Mouse (Mus musculus) embryonic facial prominence, embryonic 11.5 days (tissue): ENCODE results near the gene Sdk2. TPM values are rescaled to one million over a fixed set of nuclear protein-coding genes. Genes with fewer than 3 reads are reported as not detected.

Experiments
- ATAC-seq: fragments of 200-750 bp; cut with Nextera tagmentation; replicated peaks from 2 replicates; pipeline ENCODE4 v1.8.0; 2017; ENCODE audit warnings: low read depth; ENCODE audit not compliant: insufficient number of reproducible peaks, low FRiP score, low TSS enrichment
- DNase-seq: peaks from one replicate; pipeline ENCODE4 v3.0.0-alpha.2; 2015; ENCODE audit warnings: low spot score
- H3K27ac ChIP-seq: fragments of 300-500 bp; sonication (generic); replicated peaks from 2 replicates; pipeline ENCODE4 v1.5.1; 2014; ENCODE audit warnings: mild to moderate bottlenecking, low read depth, low read length, control low read depth
- H3K27me3 ChIP-seq: fragments of 300-500 bp; sonication (generic); 2 replicates; pipeline ENCODE4 v1.6.1; 2014; ENCODE audit warnings: mild to moderate bottlenecking, low read length, moderate library complexity, mixed read lengths; ENCODE audit not compliant: control insufficient read depth, insufficient read depth
- H3K36me3 ChIP-seq: fragments of 300-500 bp; sonication (generic); replicated peaks from 2 replicates; pipeline ENCODE4 v1.6.1; 2014; ENCODE audit warnings: low read depth, mild to moderate bottlenecking, low read length, moderate library complexity, mixed read lengths; ENCODE audit not compliant: control insufficient read depth, insufficient read depth
- H3K4me1 ChIP-seq: fragments of 300-500 bp; sonication (generic); 2 replicates; pipeline ENCODE4 v1.6.1; 2014; ENCODE audit warnings: low read length, mixed read lengths; ENCODE audit not compliant: control insufficient read depth, insufficient read depth
- H3K4me2 ChIP-seq: fragments of 300-500 bp; sonication (generic); 2 replicates; pipeline ENCODE4 v1.6.1; 2014; ENCODE audit warnings: low read depth, mild to moderate bottlenecking, control low read depth, low read length, moderate library complexity
- H3K4me3 ChIP-seq: fragments of 300-500 bp; sonication (generic); 2 replicates; pipeline ENCODE4 v1.5.1; 2014; ENCODE audit warnings: low read depth, low read length, control low read depth
- H3K9ac ChIP-seq: fragments of 300-500 bp; sonication (generic); replicated peaks from 2 replicates; pipeline ENCODE4 v1.6.1; 2014; ENCODE audit warnings: mild to moderate bottlenecking, control low read depth, low read length
- H3K9me3 ChIP-seq: fragments of 300-500 bp; sonication (generic); replicated peaks from 2 replicates; pipeline ENCODE4 v1.6.1; 2016; ENCODE audit warnings: mild to moderate bottlenecking, low read length, inconsistent platforms, mixed read lengths; ENCODE audit not compliant: control insufficient read depth
- WGBS: fragments of 180-500 bp; shearing (Covaris S2); extraction: QIAGEN DNeasy Blood & Tissue Kit; methylation state at CpG from one replicate; pipeline ENCODE4 v1.1.7; 2014; 5-methylcytosine and 5-hydroxymethylcytosine counted together
- polyA plus RNA-seq: library from polyadenylated mRNA; unstranded; fragments of >200 nt; fragmentation: Nextera tagmentation; extraction: Ambion mirVana; gene quantifications from 2 replicates; pipeline ENCODE4 v1.2.1, GENCODE M21; 2014

Sdk2 gene
- polyA plus RNA-seq, 1 experiment from 2014 or later = 0.88 TPM

DNA sequence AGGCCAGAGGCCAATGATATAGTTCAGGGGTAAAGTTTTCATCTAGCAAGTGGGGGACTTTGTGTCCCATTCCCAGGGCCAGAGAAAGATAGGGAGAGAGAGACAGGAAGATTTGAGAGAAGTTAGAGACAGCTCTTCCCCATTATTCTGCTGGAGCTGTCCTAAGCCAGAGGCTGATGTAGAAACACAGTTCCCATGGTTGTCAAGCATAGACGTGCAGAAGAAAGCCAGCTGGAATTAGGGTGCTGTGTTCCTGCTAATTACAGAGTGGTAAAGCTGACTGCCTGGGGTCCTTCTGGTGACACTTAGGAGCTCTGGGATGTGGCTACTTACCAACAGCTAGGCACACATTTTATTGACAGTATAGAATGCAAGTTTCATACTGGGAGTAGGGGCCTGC, 277.7 kb downstream of the Sdk2 start:
- H3K4me2 ChIP-seq = no peak overlapping the region
- H3K36me3 ChIP-seq = no peaks in the 10 kb centered on the region
- H3K27me3 ChIP-seq = no peaks in the 10 kb centered on the region
- WGBS = 31% methylated on average over 1 of the region's 1 CpGs
- ATAC-seq (no peak), DNase-seq (no peak)
- no peak overlapping the region for H3K27ac ChIP-seq
- H3K4me3 ChIP-seq = no peak overlapping the region
- no peaks in the 10 kb centered on the region for H3K9me3 ChIP-seq
- no peak overlapping the region for H3K9ac ChIP-seq
- 0 out of 2 replicates have a peak, but pooled peaks cover 2% of the 10 kb centered on the region for H3K4me1 ChIP-seq

DNA sequence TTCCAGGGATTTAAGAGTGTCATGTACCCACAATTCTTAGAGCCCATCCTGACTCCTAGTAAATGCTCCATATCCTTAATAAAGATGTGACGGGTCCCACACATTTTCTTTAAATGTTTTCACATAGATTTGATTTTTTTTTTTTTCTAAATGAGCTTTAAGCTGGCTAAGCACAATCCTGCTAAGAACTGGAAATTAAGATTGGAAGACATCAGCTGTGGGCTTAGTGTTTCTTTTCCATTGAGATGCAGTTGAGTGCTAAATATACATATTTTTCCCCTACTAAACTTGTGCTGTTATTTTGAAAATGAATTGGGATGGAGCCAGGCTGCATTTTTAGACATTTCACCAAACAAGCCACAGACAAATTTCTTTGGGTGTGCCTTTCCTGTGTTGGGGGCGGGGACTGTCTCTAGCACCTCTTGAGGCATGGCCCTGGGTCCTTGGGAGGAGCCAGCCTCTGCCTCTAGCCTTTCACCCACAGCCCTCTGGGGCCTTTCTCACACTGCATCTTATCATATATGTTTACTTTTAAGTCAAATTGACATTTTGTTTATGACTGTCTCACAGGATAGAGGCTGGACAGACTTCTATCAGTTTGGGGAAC, 278.6 kb downstream of the Sdk2 start:
- H3K36me3 ChIP-seq = no peaks in the 10 kb centered on the region
- 68% methylated on average over 2 of the region's 2 CpGs for WGBS
- no peak overlapping the region for H3K9ac ChIP-seq
- no peaks in the 10 kb centered on the region for H3K9me3 ChIP-seq
- H3K4me3 ChIP-seq = no peak overlapping the region
- ATAC-seq = no peak
- H3K27me3 ChIP-seq = no peaks in the 10 kb centered on the region
- H3K4me1 ChIP-seq = 0 out of 2 replicates have a peak, but pooled peaks cover 2% of the 10 kb centered on the region
- H3K4me2 ChIP-seq = no peak overlapping the region
- no peak for DNase-seq
- H3K27ac ChIP-seq = no peak overlapping the region

DNA sequence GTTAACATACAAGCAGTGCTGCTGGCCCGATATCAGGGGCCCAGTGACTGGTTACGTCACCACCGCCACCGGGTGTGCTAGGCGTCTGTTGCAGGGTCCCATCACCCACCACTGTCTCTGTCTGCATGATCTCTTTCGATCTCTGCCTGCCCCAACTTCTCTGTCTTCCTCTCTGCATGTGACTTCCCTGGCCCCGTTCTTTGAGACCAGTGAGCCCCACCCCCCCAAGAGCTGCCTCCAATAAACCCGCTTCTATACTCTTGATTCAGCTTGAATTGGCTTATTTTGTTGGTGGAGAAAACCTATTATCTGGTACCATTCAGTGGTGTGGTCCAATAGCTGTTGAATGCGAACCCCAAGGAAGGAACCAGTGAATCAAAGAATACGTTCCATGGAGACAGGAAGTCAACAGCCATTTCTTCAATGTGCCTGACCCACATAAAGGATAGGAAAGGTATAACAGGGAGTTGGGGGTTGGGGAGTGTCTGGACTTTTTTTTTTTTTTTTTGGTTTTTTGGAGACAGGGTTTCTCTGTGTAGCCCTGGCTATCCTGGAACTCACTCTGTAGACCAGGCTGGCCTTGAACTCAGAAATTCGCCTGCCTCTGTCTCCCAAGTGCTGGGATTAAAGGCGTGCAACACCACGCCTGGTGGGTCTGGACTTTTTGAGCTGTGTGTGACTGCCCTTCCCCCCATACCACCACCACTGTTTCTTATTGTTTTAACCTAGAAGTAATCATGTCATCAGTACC, 279.2 kb downstream of the Sdk2 start:
- H3K27me3 ChIP-seq = no peaks in the 10 kb centered on the region
- DNase-seq (no peak), ATAC-seq (no peak)
- 0 out of 2 replicates have a peak overlapping the region, but pooled peaks have one; percentile 1 for H3K27ac ChIP-seq
- H3K4me2 ChIP-seq = no peak overlapping the region
- WGBS = 82% methylated on average over 13 of the region's 13 CpGs
- no peak overlapping the region for H3K4me3 ChIP-seq
- H3K36me3 ChIP-seq = no peaks in the 10 kb centered on the region
- H3K9ac ChIP-seq = no peak overlapping the region
- H3K9me3 ChIP-seq = no peaks in the 10 kb centered on the region
- 0 out of 2 replicates have a peak, but pooled peaks cover 2% of the 10 kb centered on the region for H3K4me1 ChIP-seq

DNA sequence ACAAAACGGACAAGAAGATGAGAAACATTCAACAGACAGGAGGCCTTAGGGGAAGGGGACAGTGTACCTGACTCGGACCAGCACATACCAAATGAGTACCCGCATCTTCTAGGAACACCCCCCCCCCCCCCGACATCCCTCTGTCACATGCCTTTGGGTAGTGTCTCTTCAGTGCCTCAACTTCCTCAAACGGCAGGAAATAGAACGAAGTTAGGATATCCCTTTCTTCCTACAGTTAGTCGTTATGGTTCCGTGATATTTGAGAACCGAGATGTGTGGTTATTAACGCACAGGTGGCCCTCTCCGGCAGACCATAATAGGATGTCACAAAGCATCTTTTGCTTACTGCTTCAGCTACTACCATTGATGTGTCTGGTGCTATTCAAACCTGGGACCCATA, 279.8 kb downstream of the Sdk2 start:
- H3K27ac ChIP-seq = peak overlapping the region; percentile 98; the same call in 1 of the 2 replicates
- no peak for ATAC-seq
- H3K36me3 ChIP-seq = no peaks in the 10 kb centered on the region
- peaks cover 2% of the 10 kb centered on the region; the same call in 1 of the 2 replicates for H3K4me1 ChIP-seq
- 79% methylated on average over 11 of the region's 11 CpGs for WGBS
- H3K4me3 ChIP-seq = no peak overlapping the region
- no peak overlapping the region for H3K4me2 ChIP-seq
- no peaks in the 10 kb centered on the region for H3K9me3 ChIP-seq
- H3K9ac ChIP-seq = no peak overlapping the region
- H3K27me3 ChIP-seq = no peaks in the 10 kb centered on the region
- DNase-seq = no peak

DNA sequence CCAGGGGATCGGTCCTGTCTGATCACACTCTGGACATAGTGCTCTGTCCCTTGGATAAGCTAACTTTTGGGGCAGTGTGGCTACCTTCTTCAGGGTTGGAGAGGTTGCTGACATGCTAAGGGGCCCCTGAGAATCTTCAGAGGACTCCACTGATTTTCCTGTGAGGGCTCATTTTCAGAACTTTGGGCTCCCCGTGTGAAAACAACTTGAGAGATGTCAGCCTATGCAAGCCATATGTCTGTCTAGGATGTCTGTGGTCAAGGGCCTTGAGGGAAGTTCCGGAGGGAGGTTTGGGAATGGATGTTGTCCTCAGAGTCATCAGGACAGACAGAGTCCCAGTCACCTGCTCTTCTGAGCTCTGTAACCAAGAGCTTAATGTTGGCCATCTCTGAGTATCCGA, 280.5 kb downstream of the Sdk2 start:
- H3K4me2 ChIP-seq = peak overlapping the region; percentile 37
- no peak for ATAC-seq
- WGBS = 40% methylated on average over 4 of the region's 4 CpGs
- peaks cover 2% of the 10 kb centered on the region; the same call in 1 of the 2 replicates for H3K4me1 ChIP-seq
- H3K27ac ChIP-seq = peak overlapping the region; percentile 98
- H3K36me3 ChIP-seq = no peaks in the 10 kb centered on the region
- no peaks in the 10 kb centered on the region for H3K9me3 ChIP-seq
- peak overlapping the region; percentile 16; the same call in 1 of the 2 replicates for H3K4me3 ChIP-seq
- H3K9ac ChIP-seq = peak overlapping the region; percentile 63
- peak; percentile 17 for DNase-seq
- H3K27me3 ChIP-seq = no peaks in the 10 kb centered on the region

DNA sequence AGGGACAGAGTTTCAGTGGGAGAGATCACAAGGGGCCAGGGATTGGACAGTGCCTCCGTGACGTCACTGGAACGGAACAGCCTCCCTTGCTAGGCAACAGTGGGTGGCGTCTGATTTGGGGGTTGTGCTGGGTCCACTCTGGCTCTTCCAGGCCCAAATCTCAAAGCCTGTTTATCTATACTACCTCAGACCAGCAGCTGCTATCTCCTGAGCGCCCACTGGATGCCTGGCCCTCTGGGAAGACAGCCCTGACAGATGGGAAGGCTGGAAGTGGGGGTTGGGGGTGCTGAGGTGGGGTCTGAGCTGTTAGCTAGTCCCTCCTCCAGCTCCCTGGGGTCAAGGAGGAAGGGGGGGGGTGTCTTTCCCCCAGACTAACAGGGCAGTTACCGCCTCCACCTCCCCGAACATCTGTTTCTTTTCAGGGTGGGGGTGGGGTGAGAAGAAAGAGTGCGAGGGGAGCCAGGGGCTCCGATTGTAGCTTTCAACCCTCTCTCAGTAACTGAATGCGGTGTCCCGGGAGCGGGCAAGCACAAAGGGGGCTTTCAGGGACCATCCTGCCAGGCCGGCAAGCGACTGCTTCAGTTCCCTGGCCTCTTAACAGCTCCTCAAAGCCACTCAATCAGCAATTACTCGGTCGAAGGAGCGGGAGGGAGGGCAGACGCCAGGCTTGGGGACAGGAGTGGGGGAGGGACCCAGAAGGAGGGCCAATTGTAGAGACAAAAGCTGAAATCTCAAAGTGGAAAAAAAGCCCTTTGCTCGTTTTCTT, 281.3 kb downstream of the Sdk2 start:
- WGBS = 0% methylated on average over 19 of the region's 19 CpGs
- ATAC-seq (peak; percentile 89), DNase-seq (peak; percentile 93)
- H3K4me3 ChIP-seq = peak overlapping the region; percentile 16
- H3K27me3 ChIP-seq = no peaks in the 10 kb centered on the region
- peak overlapping the region; percentile 98 for H3K27ac ChIP-seq
- H3K9me3 ChIP-seq = no peaks in the 10 kb centered on the region
- peak overlapping the region; percentile 63 for H3K9ac ChIP-seq
- no peaks in the 10 kb centered on the region for H3K36me3 ChIP-seq
- peak overlapping the region; percentile 37 for H3K4me2 ChIP-seq
- peaks cover 6% of the 10 kb centered on the region; the same call in 1 of the 2 replicates for H3K4me1 ChIP-seq

DNA sequence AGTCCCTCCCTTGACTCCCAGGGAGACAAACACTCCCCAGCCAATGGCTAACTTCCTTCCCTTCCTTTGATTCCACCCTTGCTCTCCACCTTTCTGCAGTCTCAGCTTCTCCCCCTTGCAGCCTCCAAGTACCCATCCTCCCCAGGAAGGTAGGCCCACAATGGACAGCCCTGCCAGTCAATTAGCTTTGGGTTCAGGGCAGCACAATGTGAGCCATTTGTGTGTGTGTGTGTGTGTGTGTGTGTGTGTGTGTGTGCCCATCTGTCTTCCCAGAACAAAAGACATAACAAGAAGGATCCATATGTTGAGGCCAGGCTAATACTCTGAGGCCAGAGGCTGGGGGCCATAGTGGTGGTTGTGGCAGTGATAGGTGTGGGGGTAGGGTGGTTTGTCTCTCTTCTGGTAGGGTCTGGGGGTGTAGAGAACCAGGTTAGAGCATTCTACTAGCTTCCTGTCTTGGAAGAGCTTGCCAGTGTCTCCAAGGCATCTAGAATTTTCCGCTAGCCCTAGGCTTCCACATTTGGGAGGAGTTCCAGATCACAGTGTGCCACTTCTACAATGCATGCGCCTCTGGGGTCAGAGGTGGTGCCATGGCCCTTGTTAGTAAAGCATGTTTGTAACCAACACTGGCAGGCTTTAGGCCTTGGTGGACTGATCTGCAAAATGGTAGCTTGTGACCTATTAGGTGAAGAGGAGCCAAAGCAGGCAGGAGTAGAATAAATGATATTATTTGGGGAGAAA, 282.0 kb downstream of the Sdk2 start:
- ATAC-seq = no peak; the same call in 1 of the 2 replicates
- Histone ChIP-seq H3K9me3 (no peaks in the 10 kb centered on the region), H3K4me3 (no peak overlapping the region), H3K27me3 (no peaks in the 10 kb centered on the region), H3K4me2 (no peak overlapping the region), H3K9ac (no peak overlapping the region), H3K4me1 (peaks cover 6% of the 10 kb centered on the region; the same call in 1 of the 2 replicates), H3K27ac (peak overlapping the region; percentile 98), H3K36me3 (no peaks in the 10 kb centered on the region)
- 15% methylated on average over 2 of the region's 2 CpGs for WGBS
- DNase-seq = no peak
